Mouse (Mus musculus) stomach, embryonic 15.5 days (tissue): ENCODE results near the gene Mtg1. TPM values are rescaled to one million over a fixed set of nuclear protein-coding genes. Genes with fewer than 3 reads are reported as not detected.
"Not testable (repeated sequence)": the region's sequence is repeated elsewhere in the genome, so short reads cannot be mapped to it uniquely, and the experiment has no call there.

Source experiments
- ATAC-seq: fragments of 200-750 bp; cut with Nextera tagmentation; 2 replicates; pipeline ENCODE4 v1.8.0; 2017; ENCODE audit warnings: low read depth, moderate number of reproducible peaks, moderate TSS enrichment; ENCODE audit not compliant: insufficient read depth, low FRiP score
- H3K27ac ChIP-seq: fragments of 300-500 bp; sonication (generic); 2 replicates; pipeline ENCODE4 v1.5.1; 2015; ENCODE audit warnings: mild to moderate bottlenecking, inconsistent platforms
- H3K27me3 ChIP-seq: fragments of 300-500 bp; sonication (generic); replicated peaks from 2 replicates; pipeline ENCODE4 v1.6.1; 2015; ENCODE audit warnings: inconsistent platforms
- H3K36me3 ChIP-seq: fragments of 300-500 bp; sonication (generic); 2 replicates; pipeline ENCODE4 v1.6.1; 2015; ENCODE audit warnings: inconsistent platforms
- H3K4me1 ChIP-seq: fragments of 300-500 bp; sonication (generic); 2 replicates; pipeline ENCODE4 v1.6.1; 2015; ENCODE audit warnings: inconsistent platforms
- H3K4me2 ChIP-seq: fragments of 300-500 bp; sonication (generic); 2 replicates; pipeline ENCODE4 v1.6.1; 2015; ENCODE audit warnings: mild to moderate bottlenecking, inconsistent platforms
- H3K4me3 ChIP-seq: fragments of 300-500 bp; sonication (generic); replicated peaks from 2 replicates; pipeline ENCODE4 v1.5.1; 2015; ENCODE audit warnings: inconsistent platforms
- H3K9ac ChIP-seq: fragments of 300-500 bp; sonication (generic); 2 replicates; pipeline ENCODE4 v1.6.1; 2015; ENCODE audit warnings: inconsistent platforms
- H3K9me3 ChIP-seq: fragments of 300-500 bp; sonication (generic); 2 replicates; pipeline ENCODE4 v1.6.1; 2016; ENCODE audit warnings: inconsistent platforms
- WGBS: fragments of 180-500 bp; shearing (Covaris S2); methylation state at CpG from one replicate; pipeline ENCODE4 v1.1.7; 2015; 5-methylcytosine and 5-hydroxymethylcytosine counted together
- polyA plus RNA-seq: library from polyadenylated mRNA; unstranded; fragments of >200 nt; fragmentation: Nextera tagmentation; extraction: Ambion mirVana; gene quantifications from 2 replicates; pipeline ENCODE4 v1.2.1, GENCODE M21; 2015

The Mtg1 gene
- polyA plus RNA-seq, 1 experiment from 2014 or later, result 23.5 TPM

DNA sequence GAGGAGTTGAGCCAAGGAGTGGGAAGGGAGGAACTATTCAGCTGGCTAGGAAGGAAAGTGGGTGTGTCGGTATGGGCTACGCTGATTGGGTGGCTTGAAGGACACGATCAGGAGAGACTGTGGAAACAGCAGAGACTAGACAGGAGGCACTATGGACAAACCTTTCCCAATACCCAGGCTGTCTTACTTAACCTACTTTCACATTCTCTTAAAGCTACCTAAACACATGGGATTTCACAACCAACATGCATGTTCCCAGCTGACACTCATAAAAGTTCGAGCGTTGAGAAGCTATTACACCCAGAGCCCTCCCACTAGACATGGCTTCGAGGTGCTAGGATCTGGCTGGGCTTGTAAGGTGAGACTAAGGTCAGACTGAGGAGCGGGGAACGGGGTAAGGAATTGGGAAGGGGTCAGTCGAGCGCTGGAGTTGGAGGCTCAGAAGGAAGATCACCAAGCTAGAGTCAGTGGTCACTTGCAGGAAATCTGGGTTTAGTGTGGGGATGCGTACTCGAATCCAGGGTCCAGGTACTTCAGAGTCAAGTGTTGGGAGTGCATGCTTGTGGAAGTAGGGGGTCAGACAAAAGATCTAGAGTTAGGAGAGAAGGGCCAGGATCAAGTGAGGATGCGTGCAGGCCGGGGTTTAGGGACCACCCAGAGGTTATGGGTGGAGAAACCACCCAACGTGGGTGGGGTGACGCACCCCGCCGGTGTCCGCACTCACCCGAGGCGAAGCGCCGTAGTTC is 21.6 kb upstream of the Mtg1 start, which contains the start of gene Paox:
Paox (plus strand) TSS at position 217 of the 746 bp plus-strand sequence.
- Histone ChIP-seq H3K4me1 (no peaks in the 10 kb centered on the region), H3K9ac (peak within 1 kb of the TSS; percentile 68), H3K4me2 (peak within 1 kb of the TSS; percentile 85), H3K36me3 (peaks cover 11% of the 10 kb centered on the region; the same call in 1 of the 2 replicates), H3K9me3 (no peaks in the 10 kb centered on the region), H3K27me3 (no peaks in the 10 kb centered on the region), H3K4me3 (peak within 1 kb of the TSS; percentile 63), H3K27ac (peak within 1 kb of the TSS; percentile 88)
- WGBS, result under 1% methylated on average over 23 of the region's 23 CpGs
- ATAC-seq, result peak; percentile 85

DNA sequence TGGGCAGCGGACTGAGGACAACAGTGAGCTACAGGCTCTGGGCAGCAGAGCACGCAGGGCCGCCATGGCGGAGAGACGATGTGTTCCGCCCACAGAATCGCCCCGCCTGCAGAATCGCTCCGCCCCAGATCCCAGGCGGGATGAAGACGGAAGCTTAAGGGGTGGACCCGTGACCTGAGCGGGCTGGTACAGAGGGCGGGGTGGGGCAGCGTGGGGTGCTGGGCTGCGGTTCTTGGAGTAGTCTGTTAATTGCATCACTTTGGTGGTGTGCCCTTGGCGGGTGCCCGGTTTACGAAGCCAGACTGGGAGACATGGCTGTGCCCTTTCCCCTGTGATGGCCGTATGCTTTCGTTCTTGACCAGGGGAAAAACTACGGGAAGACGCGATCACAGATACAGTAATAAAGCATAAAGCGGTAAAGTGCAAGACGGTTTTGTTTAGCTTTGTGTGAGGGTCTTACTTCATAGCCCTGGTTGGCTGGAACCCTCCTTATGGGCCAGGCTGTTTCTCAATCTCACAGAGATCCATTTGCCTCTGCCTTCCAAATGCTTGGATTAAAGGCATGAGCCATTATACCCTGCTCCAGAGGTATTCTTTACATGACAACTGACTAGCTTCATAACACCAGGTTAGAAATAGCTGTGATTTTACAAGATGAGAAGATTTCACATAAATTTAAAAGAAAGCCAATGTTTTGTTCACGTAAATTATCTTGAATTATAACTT is 20.9 kb upstream of the Mtg1 start, which contains the start of gene Echs1:
Echs1 (minus strand) TSS at position 148 of the 726 bp plus-strand sequence.
- Histone ChIP-seq H3K27ac (peak within 1 kb of the TSS; percentile 88), H3K4me3 (peak within 1 kb of the TSS; percentile 63), H3K9me3 (no peaks in the 10 kb centered on the region), H3K36me3 (peaks cover 7% of the 10 kb centered on the region; the same call in 1 of the 2 replicates), H3K4me2 (peak within 1 kb of the TSS; percentile 85), H3K9ac (peak within 1 kb of the TSS; percentile 68), H3K4me1 (no peaks in the 10 kb centered on the region), H3K27me3 (no peaks in the 10 kb centered on the region)
- 3% methylated on average over 28 of the region's 28 CpGs for WGBS
- ATAC-seq, result peak; percentile 95

DNA sequence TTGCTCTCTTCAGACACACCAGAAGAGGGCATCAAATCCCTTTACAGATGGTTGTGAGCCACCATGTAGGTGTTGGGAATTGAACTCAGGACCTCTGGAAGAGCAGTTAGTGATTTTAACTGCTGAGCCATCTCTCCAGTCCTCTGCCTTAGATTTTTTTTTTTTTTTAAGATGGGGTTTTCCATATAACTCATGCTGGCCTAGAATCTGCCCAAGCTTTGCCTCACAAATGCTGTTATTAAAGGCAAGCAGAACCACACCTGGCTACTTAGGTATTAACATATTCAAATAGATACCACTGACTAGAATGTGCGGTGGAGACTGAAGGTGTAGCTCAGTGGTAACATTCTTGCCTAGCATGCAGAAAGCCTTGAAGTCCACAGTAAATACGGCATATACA is 16.9 kb upstream of the Mtg1 start:
- 88% methylated on average over 2 of the region's 2 CpGs for WGBS
- no peak overlapping the region for H3K27ac ChIP-seq
- H3K4me3 ChIP-seq, result no peak overlapping the region
- peaks cover 3% of the 10 kb centered on the region; the same call in 1 of the 2 replicates for H3K4me1 ChIP-seq
- no peak overlapping the region for H3K4me2 ChIP-seq
- H3K27me3 ChIP-seq, result no peaks in the 10 kb centered on the region
- no peak for ATAC-seq
- no peaks in the 10 kb centered on the region for H3K9me3 ChIP-seq
- H3K9ac ChIP-seq, result no peak overlapping the region
- no peaks in the 10 kb centered on the region for H3K36me3 ChIP-seq

DNA sequence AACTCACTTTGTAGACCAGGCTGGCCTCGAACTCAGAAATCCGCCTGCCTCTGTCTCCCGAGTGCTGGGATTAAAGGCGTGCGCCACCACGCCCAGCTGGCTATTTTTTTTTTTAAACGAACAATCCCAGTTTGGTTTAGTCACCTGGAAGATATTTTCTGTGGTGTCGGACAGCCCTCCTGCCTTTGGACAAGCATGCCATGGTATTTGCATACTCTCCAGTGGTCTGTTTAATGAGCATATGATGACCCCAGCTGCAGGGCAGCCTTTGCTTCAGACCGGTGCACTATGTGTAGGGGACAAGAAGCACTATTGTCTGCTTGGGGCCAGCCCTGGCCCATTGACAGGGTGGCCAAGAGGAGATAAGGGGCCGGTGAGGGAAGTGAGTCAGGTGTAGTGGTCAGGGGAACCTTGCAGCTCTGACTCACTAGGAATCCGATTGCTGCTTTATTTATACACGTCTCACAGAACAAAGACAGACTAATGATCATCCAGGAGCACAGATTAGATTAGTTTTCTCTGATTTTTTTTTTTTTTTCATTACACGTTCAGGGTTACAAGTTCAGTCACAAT is 15.9 kb upstream of the Mtg1 start:
- no peaks in the 10 kb centered on the region for H3K9me3 ChIP-seq
- 54% methylated on average over 13 of the region's 13 CpGs for WGBS
- no peak overlapping the region for H3K4me3 ChIP-seq
- H3K27me3 ChIP-seq, result no peaks in the 10 kb centered on the region
- H3K4me1 ChIP-seq, result peaks cover 5% of the 10 kb centered on the region; the same call in 1 of the 2 replicates
- H3K4me2 ChIP-seq, result no peak overlapping the region
- H3K9ac ChIP-seq, result no peak overlapping the region
- H3K36me3 ChIP-seq, result no peaks in the 10 kb centered on the region
- H3K27ac ChIP-seq, result peak overlapping the region; percentile 44; the same call in 1 of the 2 replicates
- ATAC-seq, result peak; percentile 54

DNA sequence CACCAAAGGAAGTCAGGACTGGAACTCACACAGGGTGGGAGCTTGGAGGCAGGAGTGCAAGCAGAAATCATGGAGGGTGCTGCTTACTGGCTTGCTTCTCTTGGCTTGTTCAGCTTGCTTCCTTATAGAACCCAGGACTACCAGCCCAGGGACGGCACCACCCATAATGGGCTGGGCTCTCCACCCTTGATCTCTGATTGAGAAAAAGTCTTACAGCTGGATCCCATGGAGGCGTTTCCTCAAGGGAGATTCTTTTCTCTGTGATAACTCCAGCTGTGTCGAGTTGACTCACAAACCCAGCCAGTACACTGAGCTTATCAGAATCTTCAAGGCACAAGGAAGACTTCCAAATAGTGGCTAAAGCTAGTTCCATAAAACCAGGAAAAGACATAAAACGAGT is 14.6 kb upstream of the Mtg1 start:
- Histone ChIP-seq H3K9me3 (no peaks in the 10 kb centered on the region), H3K4me2 (no peak overlapping the region), H3K4me1 (peaks cover 13% of the 10 kb centered on the region), H3K27ac (peak overlapping the region; percentile 44; the same call in 1 of the 2 replicates), H3K9ac (no peak overlapping the region), H3K27me3 (no peaks in the 10 kb centered on the region), H3K4me3 (no peak overlapping the region), H3K36me3 (no peaks in the 10 kb centered on the region)
- 35% methylated on average over 4 of the region's 4 CpGs for WGBS
- no peak for ATAC-seq

DNA sequence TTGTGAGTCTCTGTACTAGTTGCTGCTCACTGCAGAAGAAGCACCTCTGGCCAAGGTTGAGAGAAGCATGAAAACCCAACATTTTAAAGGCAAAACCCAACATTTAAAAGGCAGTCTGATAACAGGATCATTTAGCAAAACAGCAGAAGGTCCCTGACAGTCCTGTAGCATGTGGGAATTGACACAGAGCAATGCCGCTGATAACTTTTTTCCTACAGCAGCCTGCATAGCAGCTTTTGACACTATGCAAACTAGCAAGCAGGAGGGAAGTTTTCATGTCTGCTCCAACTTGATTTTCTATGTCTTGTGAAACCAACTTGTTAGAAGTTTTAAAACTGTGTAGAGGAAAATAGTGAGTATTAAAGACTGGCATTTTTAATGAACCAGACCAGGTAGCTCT is 13.0 kb upstream of the Mtg1 start:
- H3K27me3 ChIP-seq, result no peaks in the 10 kb centered on the region
- no peak overlapping the region for H3K4me2 ChIP-seq
- WGBS, result 88% methylated on average over 1 of the region's 1 CpGs
- no peak overlapping the region for H3K27ac ChIP-seq
- peaks cover 13% of the 10 kb centered on the region for H3K4me1 ChIP-seq
- no peak overlapping the region for H3K4me3 ChIP-seq
- H3K9ac ChIP-seq, result no peak overlapping the region
- H3K36me3 ChIP-seq, result peaks cover 3% of the 10 kb centered on the region; the same call in 1 of the 2 replicates
- no peaks in the 10 kb centered on the region for H3K9me3 ChIP-seq
- no peak for ATAC-seq

DNA sequence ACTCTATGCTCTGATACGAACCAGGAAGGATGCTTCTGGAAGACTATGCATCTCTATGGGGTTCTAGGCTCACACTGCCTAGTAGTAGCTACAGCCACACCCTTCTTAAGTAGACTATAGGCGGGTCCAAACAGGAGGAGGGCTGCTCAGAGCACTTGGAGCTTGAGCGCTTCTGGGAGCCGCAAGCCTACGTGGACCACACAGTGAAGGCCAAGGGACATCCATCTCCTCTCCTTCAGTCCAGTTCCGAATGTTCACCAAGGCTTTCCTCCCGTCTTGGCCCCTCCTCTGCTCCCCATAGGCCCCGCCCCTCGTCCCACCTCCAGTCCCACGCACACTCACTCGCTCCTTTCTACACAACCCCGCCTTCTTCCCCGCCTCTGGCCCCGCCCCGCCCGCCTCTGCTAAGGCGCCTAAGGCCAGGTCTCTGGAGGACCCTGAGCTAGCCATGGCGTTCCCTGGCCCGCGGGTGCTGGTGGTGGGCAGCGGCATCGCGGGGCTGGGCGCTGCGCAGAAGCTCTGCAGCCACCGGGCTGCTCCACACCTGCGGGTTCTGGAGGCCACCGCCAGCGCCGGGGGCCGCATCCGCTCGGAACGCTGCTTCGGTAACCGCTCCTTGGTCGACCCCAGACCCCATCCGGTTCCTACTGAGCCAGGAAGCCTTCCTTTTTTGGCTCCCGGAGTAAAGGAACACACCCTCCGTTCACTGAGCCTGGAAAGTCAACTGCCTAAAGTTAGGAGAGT is 11.9 kb upstream of the Mtg1 start:
- ATAC-seq, result peak; percentile 97
- Histone ChIP-seq H3K9ac (peak overlapping the region; percentile 90), H3K9me3 (no peaks in the 10 kb centered on the region), H3K27me3 (no peaks in the 10 kb centered on the region), H3K4me2 (peak overlapping the region; percentile 67), H3K4me1 (peaks cover 13% of the 10 kb centered on the region), H3K4me3 (peak overlapping the region; percentile 73), H3K36me3 (peaks cover 8% of the 10 kb centered on the region; the same call in 1 of the 2 replicates), H3K27ac (peak overlapping the region; percentile 72)
- WGBS, result under 1% methylated on average over 40 of the region's 40 CpGs

DNA sequence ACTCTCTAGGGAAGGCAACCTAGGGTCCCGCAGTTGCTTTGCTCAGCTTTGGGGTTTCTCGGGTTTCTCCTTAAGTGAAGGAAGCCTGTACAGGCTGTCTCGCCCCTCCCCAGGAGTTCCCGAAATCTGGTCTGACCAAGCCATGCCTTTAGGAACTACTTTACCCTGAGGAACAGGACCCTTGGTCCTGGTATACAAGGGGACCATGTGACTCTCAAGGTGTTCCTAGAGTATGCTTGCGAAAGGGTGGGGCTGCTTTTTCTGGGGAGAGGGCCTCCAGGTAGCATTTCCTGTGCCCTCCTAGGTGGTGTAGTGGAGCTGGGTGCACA is 11.4 kb upstream of the Mtg1 start:
- H3K9ac ChIP-seq, result peak overlapping the region; percentile 90
- H3K27ac ChIP-seq, result peak overlapping the region; percentile 72; the same call in 1 of the 2 replicates

DNA sequence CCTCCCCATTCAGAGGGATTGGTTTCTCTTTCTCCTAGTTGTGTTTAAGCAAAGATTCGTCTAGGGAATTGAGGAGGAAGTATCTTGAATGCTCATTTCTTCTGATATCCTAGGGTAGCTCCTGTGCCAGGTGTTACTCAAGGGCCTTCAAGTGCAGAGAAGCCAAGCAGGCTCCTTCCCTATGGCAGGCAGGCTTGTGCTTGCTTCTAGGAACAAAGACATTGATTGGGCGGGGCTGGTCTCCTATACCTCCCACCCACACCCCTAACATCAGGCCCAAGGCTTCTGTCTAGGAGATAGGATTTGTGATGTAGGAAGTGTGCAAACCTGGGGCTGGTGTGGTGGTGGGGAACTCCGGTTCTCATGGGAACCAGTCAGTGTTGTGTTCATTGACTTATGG is 10.4 kb upstream of the Mtg1 start:
- Histone ChIP-seq H3K9ac (no peak overlapping the region), H3K4me1 (peaks cover 13% of the 10 kb centered on the region), H3K27ac (peak overlapping the region; percentile 48; the same call in 1 of the 2 replicates), H3K27me3 (no peaks in the 10 kb centered on the region), H3K4me3 (peak overlapping the region; percentile 14; the same call in 1 of the 2 replicates), H3K4me2 (peak overlapping the region; percentile 42), H3K9me3 (no peaks in the 10 kb centered on the region), H3K36me3 (peaks cover 8% of the 10 kb centered on the region; the same call in 1 of the 2 replicates)
- no peak for ATAC-seq
- 72% methylated on average over 3 of the region's 3 CpGs for WGBS

More for the DNA sequence above, 11.4 kb upstream of the Mtg1 start:
- peak overlapping the region; percentile 67 for H3K4me2 ChIP-seq
- peaks cover 8% of the 10 kb centered on the region; the same call in 1 of the 2 replicates for H3K36me3 ChIP-seq
- 4% methylated on average over 5 of the region's 5 CpGs for WGBS
- no peak for ATAC-seq
- peaks cover 13% of the 10 kb centered on the region for H3K4me1 ChIP-seq
- no peaks in the 10 kb centered on the region for H3K27me3 ChIP-seq
- peak overlapping the region; percentile 73 for H3K4me3 ChIP-seq
- no peaks in the 10 kb centered on the region for H3K9me3 ChIP-seq

DNA sequence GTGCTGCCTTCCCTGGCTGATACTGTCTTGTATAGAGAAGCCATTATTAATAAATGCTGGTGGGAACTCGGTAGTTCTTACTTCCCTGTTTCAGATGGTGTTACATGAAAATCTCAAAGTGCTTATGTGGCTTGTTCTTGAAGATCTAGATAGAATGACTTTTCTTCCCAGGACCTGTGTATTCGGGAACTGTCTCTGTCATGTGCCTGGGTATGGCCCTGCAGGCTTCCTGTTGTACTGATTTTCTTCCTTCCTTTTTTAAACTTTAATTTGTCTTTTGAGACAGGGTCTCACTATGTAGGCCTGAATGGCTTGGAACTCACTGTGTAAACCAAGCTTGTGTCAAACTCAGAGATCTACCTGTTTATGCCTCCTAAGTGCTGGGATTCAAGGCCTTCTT is 9.5 kb upstream of the Mtg1 start:
- no peak overlapping the region for H3K9ac ChIP-seq

DNA sequence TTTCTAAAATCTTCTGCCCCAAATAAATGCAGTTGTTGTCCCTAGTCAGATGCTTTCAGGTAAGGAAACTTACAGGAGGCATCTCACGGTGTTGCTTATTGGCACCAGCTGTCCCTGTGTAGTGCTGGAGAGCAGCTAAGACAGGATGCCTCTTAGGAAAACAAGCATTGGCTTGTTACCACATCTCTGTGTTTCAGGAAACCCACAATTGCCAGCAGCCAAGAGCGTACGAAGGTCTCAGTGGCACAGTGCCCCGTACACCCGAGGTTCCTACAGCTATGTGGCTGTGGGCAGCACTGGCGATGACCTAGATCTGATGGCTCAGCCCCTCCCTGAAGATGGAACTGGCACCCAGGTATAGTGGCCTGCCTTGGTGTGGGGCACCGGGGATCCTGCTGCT is 5.2 kb upstream of the Mtg1 start:
- H3K9ac ChIP-seq, H3K27ac ChIP-seq, H3K27me3 ChIP-seq, H3K4me1 ChIP-seq, ATAC-seq, H3K36me3 ChIP-seq, H3K4me2 ChIP-seq, H3K4me3 ChIP-seq, H3K9me3 ChIP-seq: not testable (repeated sequence)
- WGBS, result 87% methylated on average over 7 of the region's 7 CpGs

More for the DNA sequence above, 9.5 kb upstream of the Mtg1 start:
- 70% methylated on average over 2 of the region's 2 CpGs for WGBS
- peaks cover 13% of the 10 kb centered on the region for H3K4me1 ChIP-seq
- no peaks in the 10 kb centered on the region for H3K9me3 ChIP-seq
- H3K4me3 ChIP-seq, result no peak overlapping the region
- peaks cover 8% of the 10 kb centered on the region; the same call in 1 of the 2 replicates for H3K36me3 ChIP-seq
- H3K4me2 ChIP-seq, result no peak overlapping the region
- no peak overlapping the region for H3K27ac ChIP-seq
- ATAC-seq, result no peak
- no peaks in the 10 kb centered on the region for H3K27me3 ChIP-seq
